Mouse (Mus musculus) liver, adult 2 months (tissue): ENCODE results near the gene Arfip1.

Experiments
- CTCF ChIP-seq: fragments of 200-500 bp; IDR thresholded peaks from 2 replicates; pipeline ENCODE4 v1.5.1; 2011; ENCODE audit warnings: low read depth, low read length, control low read depth
- POLR2A ChIP-seq: fragments of 200-500 bp; IDR thresholded peaks from 2 replicates; pipeline ENCODE4 v1.6.1; 2011; ENCODE audit warnings: low read length, control low read depth; ENCODE audit not compliant: insufficient read depth; ENCODE audit errors: extremely low read depth

DNA sequence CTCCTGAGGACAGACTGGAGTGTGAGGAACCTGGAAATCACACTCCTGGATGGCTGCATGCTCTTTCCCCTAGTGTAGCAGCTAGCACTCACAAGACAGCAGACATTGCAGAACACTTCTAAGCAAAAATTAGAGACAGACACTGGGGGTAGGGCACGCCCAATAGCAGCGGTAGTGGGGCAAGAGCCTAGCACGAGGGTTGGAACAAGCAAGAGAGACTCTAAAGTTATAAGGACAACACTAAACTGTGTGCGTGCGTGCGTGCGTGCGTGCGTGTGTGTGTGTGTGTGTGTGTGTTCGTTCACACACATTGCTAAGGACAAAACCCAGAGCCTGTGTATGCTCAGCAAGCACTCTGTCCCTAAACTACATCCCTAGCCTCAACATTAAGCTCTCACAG is 81.9 kb downstream of the Arfip1 start:
- TF ChIP-seq POLR2A: no peak
- TF ChIP-seq CTCF: no peak
